Mouse (Mus musculus) megakaryocyte progenitor cell, adult 5-6 weeks (primary cell): ENCODE data around the gene Sp2. TPM values are rescaled to one million over a fixed set of nuclear protein-coding genes. Genes with fewer than 3 reads are reported as not detected.
A peak's percentile ranks its signal among the peaks of the same experiment; 100 is the strongest.

ENCODE experiments used
- ATAC-seq: replicated peaks from 2 replicates; pipeline ENCODE4 v1.8.0; 2016; ENCODE audit warnings: mild to moderate bottlenecking, moderate TSS enrichment, inconsistent platforms; ENCODE audit not compliant: poor library complexity
- total RNA-seq, 2 experiments: library from RNA; stranded (forward) in 1 of 2; stranded (reverse) in 1 of 2; fragments of 157-497, 149-512 nt in 1 of 2; fragments of 200-1000 nt in 1 of 2; gene quantifications; 2 replicates each; pipeline versions ENCODE4 v1.2.3 to v1.2.4; 2015 to 2017

Gene Sp2
- total RNA-seq, 2 experiments from 2014 or later: 2.3 to 21.0 TPM

- ATAC-seq: peak; percentile 93
Observed at GRCm38 (mm10) chr11:96916044-96916884, 66.5 kb downstream of the Sp2 start, which contains the start of gene Cdk5rap3. TSS of gene Cdk5rap3 (minus strand) at chr11:96916496.

GRCm38 (mm10) chr11:96912682-96913081 lies 70.1 kb downstream of the Sp2 start:
- no peak for ATAC-seq

- ATAC-seq: peak; percentile 97
Observed at GRCm38 (mm10) chr11:96910003-96910402, 72.8 kb downstream of the Sp2 start.

GRCm38 (mm10) chr11:96908594-96908993 lies 74.2 kb downstream of the Sp2 start:
- no peak for ATAC-seq

GRCm38 (mm10) chr11:96906431-96907161 lies 76.2 kb downstream of the Sp2 start:
- ATAC-seq: no peak

Other genes starting within 250 kb of the Sp2 start
- gene Snx11, start 205.4 kb downstream of the Sp2 start, total RNA-seq (2015): 8.6 and 9.6 TPM in 2 replicates
- 16.9 and 17.3 TPM in 2 replicates for gene Snx11, start 205.4 kb downstream of the Sp2 start, total RNA-seq (2017)
- gene Cbx1, start 193.8 kb downstream of the Sp2 start, total RNA-seq (2015): 61.3 and 70.5 TPM in 2 replicates
- 94.4 and 116 TPM in 2 replicates for gene Cbx1, start 193.8 kb downstream of the Sp2 start, total RNA-seq (2017)
- gene Nfe2l1, start 153.0 kb downstream of the Sp2 start, total RNA-seq (2015): 39.0 and 39.8 TPM in 2 replicates
- 41.0 and 42.5 TPM in 2 replicates for gene Nfe2l1, start 153.0 kb downstream of the Sp2 start, total RNA-seq (2017)
- 6.2 and 6.5 TPM in 2 replicates for gene Copz2, start 133.1 kb downstream of the Sp2 start, total RNA-seq (2015)
- gene Copz2, start 133.1 kb downstream of the Sp2 start, total RNA-seq (2017): 3.3 and 4.0 TPM in 2 replicates
- gene Cdk5rap3, start 66.5 kb downstream of the Sp2 start, total RNA-seq (2015): 30.3 and 31.4 TPM in 2 replicates
- gene Cdk5rap3, start 66.5 kb downstream of the Sp2 start, total RNA-seq (2017): 70.1 and 74.3 TPM in 2 replicates
- not detected in 2 replicates for gene Prr15l, start 54.9 kb downstream of the Sp2 start, total RNA-seq (2015)
- gene Prr15l, start 54.9 kb downstream of the Sp2 start, total RNA-seq (2017): not detected in 2 replicates
- gene Pnpo, start 39.0 kb downstream of the Sp2 start, total RNA-seq (2015): 22.5 and 23.0 TPM in 2 replicates
- 36.3 and 38.7 TPM in 2 replicates for gene Pnpo, start 39.0 kb downstream of the Sp2 start, total RNA-seq (2017)
- gene Sp6, start 30.4 kb upstream of the Sp2 start, total RNA-seq (2015): not detected in 2 replicates
- 0.03 TPM in 1 of 2 replicates, not detected in the other for gene Sp6, start 30.4 kb upstream of the Sp2 start, total RNA-seq (2017)
- gene Scrn2, start 47.0 kb upstream of the Sp2 start, total RNA-seq (2015): 3.0 and 4.2 TPM in 2 replicates
- 18.3 and 21.1 TPM in 2 replicates for gene Scrn2, start 47.0 kb upstream of the Sp2 start, total RNA-seq (2017)
- gene Lrrc46, start 58.4 kb upstream of the Sp2 start, total RNA-seq (2015): 0.64 and 0.69 TPM in 2 replicates
- gene Lrrc46, start 58.4 kb upstream of the Sp2 start, total RNA-seq (2017): not detected in 2 replicates
- 32.1 and 34.0 TPM in 2 replicates for gene Mrpl10, start 58.6 kb upstream of the Sp2 start, total RNA-seq (2015)
- 19.7 and 24.5 TPM in 2 replicates for gene Mrpl10, start 58.6 kb upstream of the Sp2 start, total RNA-seq (2017)
- gene Osbpl7, start 67.7 kb upstream of the Sp2 start, total RNA-seq (2015): 8.5 and 9.7 TPM in 2 replicates
- 8.3 and 10.5 TPM in 2 replicates for gene Osbpl7, start 67.7 kb upstream of the Sp2 start, total RNA-seq (2017)
- gene Tbx21, start 132.4 kb upstream of the Sp2 start, total RNA-seq (2015): not detected in 2 replicates
- not detected in 2 replicates for gene Tbx21, start 132.4 kb upstream of the Sp2 start, total RNA-seq (2017)
- 3.6 and 4.1 TPM in 2 replicates for gene Tbkbp1, start 168.5 kb upstream of the Sp2 start, total RNA-seq (2015)
- 2.5 and 5.8 TPM in 2 replicates for gene Tbkbp1, start 168.5 kb upstream of the Sp2 start, total RNA-seq (2017)
- 156 and 175 TPM in 2 replicates for gene Kpnb1, start 204.9 kb upstream of the Sp2 start, total RNA-seq (2015)
- gene Kpnb1, start 204.9 kb upstream of the Sp2 start, total RNA-seq (2017): 312 and 387 TPM in 2 replicates